Mouse (Mus musculus) lung, adult 2 months (tissue): Measurements from ENCODE around the gene Aloxe3.

Experiments
- CTCF ChIP-seq: fragments of 200-500 bp; IDR thresholded peaks from 2 replicates; pipeline ENCODE4 v1.5.1; 2011; ENCODE audit warnings: mild to moderate bottlenecking, low read length, control low read depth; ENCODE audit not compliant: insufficient read depth
- POLR2A ChIP-seq: fragments of 200-500 bp; IDR thresholded peaks from 2 replicates; pipeline ENCODE4 v1.6.1; 2011; ENCODE audit warnings: low read depth, mild to moderate bottlenecking, control low read depth, low read length, borderline replicate concordance; ENCODE audit errors: extremely low read depth

- no peak for TF ChIP-seq CTCF
- peak; percentile 33; the same call in 1 of the 2 replicates for TF ChIP-seq POLR2A
Observed at GRCm38 (mm10) chr11:69109032-69109900, 16.4 kb upstream of the Aloxe3 start.
